Mouse (Mus musculus) CH12.LX (cell line): ENCODE measurements around the gene Rusc2. TPM values are rescaled to one million over a fixed set of nuclear protein-coding genes. Genes with fewer than 3 reads are reported as not detected.

Experiments
- DNase-seq: peaks from one replicate; pipeline ENCODE4 v3.0.0-alpha.2; 2013; ENCODE audit errors: extremely low read depth
- H3K27ac ChIP-seq: 2 replicates; pipeline ENCODE4 v1.5.1; 2012; ENCODE audit warnings: low read depth, mild to moderate bottlenecking, control low read depth, moderate library complexity; ENCODE audit not compliant: insufficient read depth
- H3K27me3 ChIP-seq: replicated peaks from 2 replicates; pipeline ENCODE3; 2012; ENCODE audit warnings: inconsistent platforms
- H3K36me3 ChIP-seq, 2 experiments: replicated peaks in 1 of 2; 2 replicates each; pipeline versions ENCODE3 to v1.6.1; 2012; ENCODE audit warnings: inconsistent platforms in 1 of 2, low read length in 1 of 2, mild to moderate bottlenecking in 1 of 2, mixed read lengths in 1 of 2, moderate library complexity in 1 of 2; ENCODE audit not compliant: control insufficient read depth in 1 of 2, insufficient read depth in 1 of 2
- H3K4me1 ChIP-seq, 2 experiments: 2 replicates each; pipeline ENCODE4 v1.6.1; 2012; ENCODE audit warnings: inconsistent platforms in 1 of 2, moderate library complexity in 1 of 2; ENCODE audit not compliant: insufficient read depth in 2 of 2, control insufficient read depth in 1 of 2
- H3K4me2 ChIP-seq: 2 replicates; pipeline ENCODE4 v1.6.1; 2012; ENCODE audit warnings: low read depth, mild to moderate bottlenecking, control low read depth; ENCODE audit not compliant: poor library complexity, insufficient read depth, severe bottlenecking
- H3K4me3 ChIP-seq, 3 experiments: fragments of 150-350 bp in 1 of 3; sonication (generic) in 1 of 3; replicated peaks in 1 of 3; 2 replicates each; pipeline versions ENCODE3 to v1.5.1; 2011 to 2012; ENCODE audit warnings: low read depth in 2 of 3, low read length in 2 of 3, mild to moderate bottlenecking in 2 of 3, moderate library complexity in 2 of 3, control low read depth in 1 of 3, improper control_type of control experiment in 1 of 3, inconsistent platforms in 1 of 3, mixed read lengths in 1 of 3; ENCODE audit not compliant: poor library complexity in 1 of 3
- H3K79me2 ChIP-seq: replicated peaks from 2 replicates; pipeline ENCODE4 v1.6.1; 2012; ENCODE audit warnings: mild to moderate bottlenecking, moderate library complexity; ENCODE audit not compliant: control insufficient read depth, poor library complexity, insufficient read depth, severe bottlenecking; ENCODE audit errors: extremely low read depth
- H3K9ac ChIP-seq: 2 replicates; pipeline ENCODE4 v1.6.1; 2012; ENCODE audit warnings: low read depth, mild to moderate bottlenecking, control low read depth, moderate library complexity; ENCODE audit not compliant: insufficient read depth
- H3K9me3 ChIP-seq: replicated peaks from 2 replicates; pipeline ENCODE3; 2012; ENCODE audit warnings: low read length, inconsistent platforms, mixed read lengths
- CHD1 ChIP-seq: IDR thresholded peaks from 2 replicates; pipeline ENCODE4 v1.6.1; 2012; ENCODE audit warnings: low read depth, low read length, improper control_type of control experiment, inconsistent platforms
- CHD2 ChIP-seq: IDR thresholded peaks from 2 replicates; pipeline ENCODE4 v1.6.1; 2011; ENCODE audit warnings: low read length, improper control_type of control experiment
- E2F4 ChIP-seq: IDR thresholded peaks from 2 replicates; pipeline ENCODE4 v1.6.1; 2011; ENCODE audit warnings: low read depth, low read length, improper control_type of control experiment; ENCODE audit not compliant: insufficient replicate concordance
- EP300 ChIP-seq: IDR thresholded peaks from 2 replicates; pipeline ENCODE4 v1.6.1; 2011; ENCODE audit warnings: low read length, improper control_type of control experiment
- ETS1 ChIP-seq: conservative IDR thresholded peaks from 2 replicates; pipeline ENCODE4 v1.6.1; 2012; ENCODE audit warnings: low read depth, mild to moderate bottlenecking, inconsistent platforms, low read length, improper control_type of control experiment, moderate library complexity
- GABPA ChIP-seq: IDR thresholded peaks from 2 replicates; pipeline ENCODE4 v1.6.1; 2012; ENCODE audit warnings: low read depth, low read length, improper control_type of control experiment, inconsistent platforms; ENCODE audit not compliant: insufficient replicate concordance
- HCFC1 ChIP-seq: IDR thresholded peaks from 2 replicates; pipeline ENCODE4 v1.6.1; 2012; ENCODE audit warnings: low read depth, mild to moderate bottlenecking, inconsistent platforms, low read length, improper control_type of control experiment
- IRF4 ChIP-seq: IDR thresholded peaks from 2 replicates; pipeline ENCODE4 v1.6.1; 2014; ENCODE audit warnings: low read depth, mild to moderate bottlenecking, inconsistent platforms, low read length, improper control_type of control experiment
- JUND ChIP-seq: conservative IDR thresholded peaks from 2 replicates; pipeline ENCODE4 v1.6.1; 2011; ENCODE audit warnings: low read depth, low read length, improper control_type of control experiment
- MAX ChIP-seq: IDR thresholded peaks from 2 replicates; pipeline ENCODE4 v1.6.1; 2011; ENCODE audit warnings: low read length, improper control_type of control experiment
- MAZ ChIP-seq: IDR thresholded peaks from 2 replicates; pipeline ENCODE4 v1.6.1; 2012; ENCODE audit warnings: low read depth, mild to moderate bottlenecking, inconsistent platforms, low read length, improper control_type of control experiment, moderate library complexity
- MYC ChIP-seq: IDR thresholded peaks from 2 replicates; pipeline ENCODE4 v1.6.1; 2011; ENCODE audit warnings: low read depth, mild to moderate bottlenecking, improper control_type of control experiment, low read length
- NELFE ChIP-seq: IDR thresholded peaks from 2 replicates; pipeline ENCODE4 v1.6.1; 2011; ENCODE audit warnings: low read depth, low read length, improper control_type of control experiment
- POLR2A ChIP-seq: IDR thresholded peaks from 2 replicates; pipeline ENCODE4 v1.6.1; 2011; ENCODE audit warnings: low read depth, mild to moderate bottlenecking, improper control_type of control experiment, low read length
- RAD21 ChIP-seq: IDR thresholded peaks from 2 replicates; pipeline ENCODE4 v1.6.1; 2011; ENCODE audit warnings: low read depth, mild to moderate bottlenecking, low read length, improper control_type of control experiment, moderate library complexity
- RCOR1 ChIP-seq: conservative IDR thresholded peaks from 2 replicates; pipeline ENCODE4 v1.6.1; 2012; ENCODE audit warnings: low read depth, mild to moderate bottlenecking, inconsistent platforms, low read length, improper control_type of control experiment
- TCF12 ChIP-seq: IDR thresholded peaks from 2 replicates; pipeline ENCODE4 v1.6.1; 2014; ENCODE audit warnings: low read depth, mild to moderate bottlenecking, inconsistent platforms, low read length, improper control_type of control experiment
- UBTF ChIP-seq: IDR thresholded peaks from 2 replicates; pipeline ENCODE4 v1.6.1; 2012; ENCODE audit warnings: low read depth, mild to moderate bottlenecking, inconsistent platforms, low read length, improper control_type of control experiment, moderate library complexity
- USF1 ChIP-seq: IDR thresholded peaks from 2 replicates; pipeline ENCODE4 v1.6.1; 2014; ENCODE audit warnings: low read depth, mild to moderate bottlenecking, inconsistent platforms, low read length, improper control_type of control experiment
- USF2 ChIP-seq: conservative IDR thresholded peaks from 2 replicates; pipeline ENCODE4 v1.6.1; 2011; ENCODE audit warnings: low read depth, low read length, improper control_type of control experiment
- ZKSCAN1 ChIP-seq: IDR thresholded peaks from 2 replicates; pipeline ENCODE4 v1.6.1; 2012; ENCODE audit warnings: low read depth, inconsistent platforms, low read length, improper control_type of control experiment, borderline replicate concordance
- ZMIZ1 ChIP-seq: IDR thresholded peaks from 2 replicates; pipeline ENCODE4 v1.6.1; 2012; ENCODE audit warnings: low read depth, mild to moderate bottlenecking, inconsistent platforms, low read length, improper control_type of control experiment
- dilution Hi-C: fragments of 300-500 bp; cut with MboI; formaldehyde crosslinking; loops from 2 replicates; pipeline ENCODE4 v1.14.3; 2020; ENCODE audit warnings: low sequenced_read_pairs; ENCODE audit not compliant: extremely low pct_unique_long_range_greater_than_20kb, extremely low pct_ligation_motif_present
- in situ Hi-C: fragments of 300-500 bp; cut with MboI; formaldehyde crosslinking; loops from 3 replicates; pipeline ENCODE4 v1.14.3; 2019; ENCODE audit warnings: low sequenced_read_pairs, low pct_ligation_motif_present, low pct_unique_long_range_greater_than_20kb, mixed read lengths
- polyA plus RNA-seq: library from polyadenylated mRNA; unstranded; fragments of >175 nt; gene quantifications from 2 replicates; pipeline ENCODE4 v1.2.1, GENCODE M21; 2012; ENCODE audit warnings: low read depth; ENCODE audit not compliant: insufficient read length
- total RNA-seq, 2 experiments: library from RNA; depleted of rRNA; stranded (reverse); fragments of 300-350 nt in 1 of 2; fragments of >200 nt in 1 of 2; gene quantifications; 2 replicates each; pipeline ENCODE4 v1.2.3; 2012 to 2014

Gene Rusc2
- total and polyA plus RNA-seq, 3 experiments, result not detected

DNA sequence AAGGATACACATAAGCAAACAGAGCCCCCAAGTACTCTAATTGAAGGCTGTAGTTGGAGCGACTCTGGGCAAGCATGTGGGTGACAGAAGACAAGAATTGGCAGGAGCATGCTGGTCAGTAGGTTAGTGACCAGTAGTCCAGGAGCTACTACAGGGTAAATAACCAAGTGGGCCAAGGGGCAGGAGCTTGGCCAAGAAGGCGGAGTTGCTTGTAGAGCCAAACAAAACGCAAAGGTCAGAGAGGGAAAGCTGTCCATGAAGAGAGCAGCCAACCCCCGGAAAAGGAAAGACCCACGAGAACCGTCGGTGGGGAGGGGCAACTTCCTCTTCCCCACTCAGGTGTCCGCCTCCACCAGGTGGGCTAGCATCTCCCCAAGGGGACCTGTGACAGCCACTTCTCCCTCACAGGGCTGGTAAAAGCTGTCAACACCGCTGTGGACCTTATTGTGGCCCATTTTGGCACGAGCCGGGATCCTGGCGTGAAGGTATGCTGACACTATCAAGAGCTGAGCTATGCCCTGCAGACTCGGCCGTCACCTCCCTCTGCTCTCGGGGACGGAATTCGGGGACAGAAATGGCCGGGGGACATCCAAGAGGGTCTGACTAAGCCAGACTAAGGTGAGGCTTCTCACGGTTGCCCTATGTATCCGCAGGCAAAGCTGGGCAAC is 41.6 kb downstream of the Rusc2 start:
- H3K36me3 ChIP-seq, result no peaks in the 10 kb centered on the region

DNA sequence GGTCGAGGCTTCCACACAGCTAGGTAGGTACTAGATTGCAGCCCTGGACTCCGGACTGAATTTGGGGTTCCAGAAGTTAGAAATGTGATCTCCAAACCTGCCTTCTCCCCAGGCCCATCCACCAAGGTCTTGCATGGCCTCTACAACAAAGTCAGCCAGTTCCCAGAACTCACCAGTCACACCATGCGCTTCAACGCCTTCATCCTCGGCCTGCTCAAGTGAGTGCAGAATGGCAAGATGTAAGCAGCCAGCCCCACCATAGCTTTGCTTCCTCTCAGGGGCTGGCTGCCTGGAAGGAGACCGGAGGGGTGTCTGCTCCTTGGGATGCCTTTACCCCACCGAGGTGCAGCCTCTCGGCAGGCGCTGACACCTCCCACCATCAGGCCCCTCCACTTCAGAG is 42.3 kb downstream of the Rusc2 start:
- Histone ChIP-seq H3K4me3 (no peak overlapping the region), H3K4me1 (peaks cover 5 to 34% of the 10 kb centered on the region in 2 experiments), H3K9me3 (no peaks in the 10 kb centered on the region), H3K4me2 (no peak overlapping the region), H3K36me3 (no peaks in the 10 kb centered on the region), H3K79me2 (no peaks in the 10 kb centered on the region), H3K9ac (no peak overlapping the region), H3K27ac (no peak overlapping the region), H3K27me3 (peaks cover 71% of the 10 kb centered on the region)
- DNase-seq, result no peak
- TF ChIP-seq RCOR1 (no peak), HCFC1 (no peak), NELFE (no peak), GABPA (no peak), POLR2A (no peak), MAX (no peak), UBTF (no peak), MYC (no peak), EP300 (no peak), RAD21 (no peak), USF1 (no peak)
- in situ Hi-C loops, result loop anchor here (5.0 to 25.0 kb wide), 2 partner anchors 162 to 337 kb away; no protein-coding TSS in a partner anchor
- dilution Hi-C loops, result no loop called here

More for the DNA sequence above, 41.6 kb downstream of the Rusc2 start:
- TF ChIP-seq USF2 (no peak), MAZ (no peak), ETS1 (no peak), TCF12 (no peak), CHD2 (no peak), E2F4 (no peak), IRF4 (no peak), ZKSCAN1 (no peak), HCFC1 (no peak), JUND (no peak), ZMIZ1 (no peak), NELFE (no peak), RAD21 (no peak), UBTF (no peak), CHD1 (no peak)
- Histone ChIP-seq H3K4me3 (no peak overlapping the region), H3K9me3 (no peaks in the 10 kb centered on the region), H3K4me2 (no peak overlapping the region), H3K4me1 (peaks cover 5 to 38% of the 10 kb centered on the region in 2 experiments), H3K9ac (no peak overlapping the region), H3K27ac (no peak overlapping the region), H3K27me3 (peaks cover 66% of the 10 kb centered on the region), H3K79me2 (no peaks in the 10 kb centered on the region)
- dilution Hi-C loops (no loop called here), in situ Hi-C loops (loop anchor here (5.0 to 25.0 kb wide), 2 partner anchors 161 to 336 kb away; no protein-coding TSS in a partner anchor)
- no peak for DNase-seq
